Mouse (Mus musculus) CD4-positive, CD25-positive, alpha-beta regulatory T cell, adult 2 months (primary cell): ENCODE measurements around the gene Car3.

ENCODE experiments used
- DNase-seq: peaks from one replicate; pipeline ENCODE4 v3.0.0-alpha.2; 2012; ENCODE audit warnings: low read depth, low spot score

The Car3 gene

DNA sequence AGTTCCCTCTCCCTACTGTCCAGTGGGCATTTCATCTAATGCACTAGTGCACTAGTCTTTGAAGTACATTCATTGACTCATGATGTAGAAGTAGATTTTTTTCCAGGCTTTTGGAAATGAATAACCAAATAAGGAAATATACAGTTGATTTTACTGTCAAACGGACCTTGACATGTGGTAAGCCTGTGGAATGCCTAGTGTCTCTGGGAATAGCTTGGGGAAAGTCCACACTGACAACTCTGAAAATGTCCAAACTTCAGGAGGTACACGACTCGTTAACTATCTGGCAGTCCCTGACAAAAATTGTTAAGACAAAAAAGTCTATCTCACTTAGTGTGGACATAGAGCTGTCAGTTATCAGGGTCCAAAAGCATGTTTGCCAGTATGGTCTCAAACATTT, 40.9 kb downstream of the Car3 start:
- DNase-seq, result no peak

DNA sequence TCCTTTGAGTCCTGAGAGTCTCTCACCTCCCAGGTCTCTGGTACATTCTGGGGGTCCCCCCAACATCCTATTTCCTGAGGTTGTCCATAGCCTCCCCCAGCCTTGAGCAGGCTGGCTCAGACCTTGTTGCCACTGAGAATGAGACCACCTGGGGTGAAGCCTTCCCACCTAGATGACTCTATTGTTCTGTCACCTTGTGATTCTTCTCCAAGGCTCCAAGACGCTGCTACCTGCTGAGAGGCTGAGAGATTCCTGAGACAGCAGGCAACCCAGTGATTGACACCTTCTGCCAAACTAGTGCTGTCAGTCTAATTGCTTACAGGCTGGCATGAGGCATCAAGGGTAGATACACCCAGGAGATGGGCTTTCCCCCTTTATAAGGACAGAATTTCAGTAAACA, 44.0 kb downstream of the Car3 start:
- no peak for DNase-seq

DNA sequence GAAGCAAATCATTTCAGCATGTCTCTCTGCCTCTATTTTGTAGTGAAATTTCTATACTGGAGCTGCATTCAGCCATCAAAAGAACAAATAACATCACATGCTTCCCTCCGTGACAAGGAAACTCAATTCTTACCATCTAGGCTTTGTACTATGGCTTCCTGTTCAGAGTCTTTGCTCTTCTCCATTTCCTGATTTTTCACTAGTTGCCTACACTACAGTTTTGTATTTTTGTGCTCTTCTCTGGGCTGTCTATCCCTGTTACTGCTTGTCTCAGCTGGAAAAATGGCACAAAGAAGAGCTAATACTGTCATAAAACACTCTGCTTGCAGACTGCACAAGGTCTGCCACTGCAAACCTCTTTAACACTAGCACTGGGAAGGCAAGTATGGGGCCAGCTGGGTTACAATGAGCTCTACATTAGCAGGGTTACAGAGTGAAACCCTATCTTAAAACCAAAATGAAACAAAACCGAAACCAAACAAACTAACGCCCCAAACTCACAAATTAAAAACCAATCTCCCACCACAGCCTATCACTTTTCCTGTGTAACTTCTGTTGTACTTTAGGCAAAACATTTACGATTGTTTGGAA, 48.8 kb downstream of the Car3 start:
- peak; percentile 38 for DNase-seq

DNA sequence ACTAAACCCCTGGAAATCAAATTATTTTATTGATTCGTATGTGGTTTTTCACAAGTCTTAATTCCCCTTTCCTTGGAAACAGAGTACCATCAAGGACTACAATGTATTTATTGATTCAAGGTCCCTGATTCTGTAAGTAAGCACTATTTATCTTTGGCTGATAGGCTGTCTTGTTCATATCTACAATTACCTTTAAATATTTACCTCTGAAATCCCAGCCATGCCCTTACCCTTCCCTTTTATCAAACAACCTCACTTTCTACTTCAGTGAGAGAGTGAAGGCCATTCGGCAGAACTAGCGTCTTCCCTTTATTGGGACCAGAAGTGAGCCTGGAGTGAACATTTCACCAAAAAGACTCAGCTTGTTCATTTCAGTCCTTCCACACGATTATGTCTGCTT, 50.5 kb downstream of the Car3 start:
- no peak for DNase-seq

DNA sequence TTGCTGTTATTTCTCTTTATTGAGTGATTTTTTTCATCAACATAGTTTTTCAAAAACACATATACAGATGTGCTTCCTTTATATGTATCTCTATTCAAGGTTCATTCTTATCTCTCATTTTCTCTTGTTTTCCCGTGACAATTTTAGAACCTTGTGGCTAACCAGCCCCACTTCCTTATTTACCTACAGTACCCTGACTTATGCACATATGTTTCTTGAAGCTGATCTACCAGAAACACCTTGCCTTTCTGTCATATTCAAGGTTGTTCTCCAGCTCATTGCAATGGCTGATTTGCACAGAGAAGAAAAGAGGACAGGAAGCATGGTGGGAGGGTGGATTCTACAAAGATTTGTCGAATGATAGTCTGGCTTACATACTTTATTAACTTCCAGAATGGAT, 52.0 kb downstream of the Car3 start:
- DNase-seq, result peak; percentile 17

DNA sequence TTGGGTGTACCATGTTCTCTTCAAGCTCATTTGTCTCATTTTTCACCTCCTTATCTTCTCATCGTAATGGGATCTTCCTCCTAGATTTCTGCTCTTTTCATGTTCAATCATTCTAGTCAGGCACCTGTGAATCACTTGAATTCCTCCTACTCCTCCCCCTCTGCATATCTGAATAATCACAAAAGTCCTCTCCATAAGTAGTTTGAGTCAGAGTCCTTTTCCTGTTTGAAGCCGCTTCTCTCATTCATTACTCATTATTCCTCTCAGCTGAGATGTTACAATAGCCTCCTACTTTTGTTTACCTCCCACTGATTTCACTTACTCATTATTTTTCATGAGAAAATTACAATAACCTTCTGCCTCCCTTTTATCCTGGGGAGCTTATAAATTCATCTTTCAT, 53.9 kb downstream of the Car3 start:
- DNase-seq, result no peak
